Mouse (Mus musculus): ENCODE measurements at regions not wholly inside any gene's neighbourhood (a gene's known extent, or its start where the extent isn't known, plus 50 kb on each side); places are given as distances from the start of the nearest gene placed in this dataset.

DNA sequence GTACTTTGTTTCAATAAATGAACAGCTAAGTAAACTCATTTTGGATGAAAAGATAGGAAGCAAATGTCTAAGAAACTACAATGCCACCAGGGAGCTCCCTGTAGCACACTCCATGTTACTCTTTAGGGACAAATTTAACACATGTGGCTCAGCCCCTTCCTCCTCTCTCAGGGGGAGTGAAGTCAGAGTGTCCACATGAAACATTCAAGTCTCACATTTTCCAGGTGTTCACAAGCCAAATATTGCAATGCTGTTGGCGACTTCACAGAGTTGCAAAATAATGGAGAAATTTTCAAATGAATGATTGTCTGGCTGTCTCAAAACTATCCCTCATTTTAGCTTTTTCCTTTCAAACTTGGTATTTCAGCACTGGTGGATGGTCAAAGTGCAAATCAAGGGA, 564.1 kb upstream of the Zeb2 start:
- H3K4me2 ChIP-seq (replicated peaks; ENCODE audit: low read depth): no peak overlapping the region
- no peak for TF ChIP-seq CTCF (IDR thresholded peaks at IDR 0.05; ENCODE audit: low read depth)
- H3K4me3 ChIP-seq (ENCODE audit: low read depth, low read length): no peak overlapping the region
- H3K27ac ChIP-seq (ENCODE audit: low read depth, low read length): no peak overlapping the region
- no peaks in the 10 kb centered on the region for H3K27me3 ChIP-seq (replicated peaks; ENCODE audit: control insufficient read depth, insufficient read depth, low read length)
- no peaks in the 10 kb centered on the region for H3K4me1 ChIP-seq (replicated peaks; ENCODE audit: control insufficient read depth, insufficient read depth, low read length)
- no peaks in the 10 kb centered on the region for H3K9me3 ChIP-seq (ENCODE audit: control insufficient read depth)
- no peak for ATAC-seq
- no peak overlapping the region for H3K9ac ChIP-seq (ENCODE audit: low read depth, low read length)
- H3K36me3 ChIP-seq (ENCODE audit: control insufficient read depth, insufficient read depth): no peaks in the 10 kb centered on the region
- WGBS: 87% methylated on average over 1 of the region's 1 CpGs

DNA sequence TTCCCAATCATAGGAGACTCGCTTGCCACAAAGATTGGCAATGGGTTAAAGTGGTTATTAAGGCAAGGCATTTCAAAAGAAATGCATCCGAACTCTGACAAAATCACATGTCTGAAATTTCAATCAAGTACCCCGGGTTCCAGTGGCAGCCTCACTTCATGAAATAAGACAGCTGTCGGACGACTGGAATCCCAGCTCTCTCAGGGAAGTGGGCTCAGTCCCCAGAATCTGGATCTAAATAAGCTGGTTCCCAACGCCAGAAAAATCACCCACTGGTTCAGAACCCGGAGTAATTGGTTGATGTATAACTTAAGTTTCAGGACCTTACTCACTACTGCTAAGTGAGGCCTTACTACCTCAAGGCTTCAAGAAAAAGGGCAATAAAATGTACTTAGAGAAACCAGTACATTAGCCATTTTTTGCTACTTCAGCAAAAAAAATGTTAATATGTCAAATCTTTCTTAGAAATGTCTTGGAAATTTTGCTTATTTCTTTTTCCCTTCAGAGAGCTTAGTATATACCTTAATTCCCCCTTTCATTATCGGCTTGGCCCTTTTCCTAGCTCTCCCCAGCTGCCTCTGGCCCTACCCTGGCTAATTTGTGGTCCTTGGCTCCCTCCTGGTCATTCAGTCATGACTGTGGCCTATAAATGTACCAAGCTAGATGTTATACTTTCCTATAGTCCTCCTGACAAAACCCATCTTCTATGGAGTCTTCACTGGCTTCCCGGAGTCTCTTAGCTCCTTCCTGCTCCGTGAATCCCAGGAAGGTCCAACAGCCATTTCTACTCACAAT, 562.1 kb upstream of the Zeb2 start:
- 78% methylated on average over 10 of the region's 10 CpGs for WGBS
- Histone ChIP-seq H3K4me2 (replicated peaks; ENCODE audit: low read depth) (no peak overlapping the region), H3K9ac (ENCODE audit: low read depth, low read length) (no peak overlapping the region)

GRCm38 (mm10) chr2:45678685-45679084, 561.5 kb upstream of the Zeb2 start:
- H3K4me1 ChIP-seq (replicated peaks; ENCODE audit: control insufficient read depth, insufficient read depth, low read length): no peaks in the 10 kb centered on the region
- WGBS: 79% methylated on average over 9 of the region's 9 CpGs
- H3K4me3 ChIP-seq (ENCODE audit: low read depth, low read length): no peak overlapping the region
- H3K9me3 ChIP-seq (ENCODE audit: control insufficient read depth): no peaks in the 10 kb centered on the region
- H3K27ac ChIP-seq (ENCODE audit: low read depth, low read length): no peak overlapping the region
- H3K9ac ChIP-seq (ENCODE audit: low read depth, low read length): no peak overlapping the region
- ATAC-seq: no peak
- H3K27me3 ChIP-seq (replicated peaks; ENCODE audit: control insufficient read depth, insufficient read depth, low read length): no peaks in the 10 kb centered on the region
- no peaks in the 10 kb centered on the region for H3K36me3 ChIP-seq (ENCODE audit: control insufficient read depth, insufficient read depth)
- no peak for TF ChIP-seq CTCF (IDR thresholded peaks at IDR 0.05; ENCODE audit: low read depth)
- H3K4me2 ChIP-seq (replicated peaks; ENCODE audit: low read depth): no peak overlapping the region

More for the DNA sequence above, 562.1 kb upstream of the Zeb2 start:
- TF ChIP-seq CTCF (IDR thresholded peaks at IDR 0.05; ENCODE audit: low read depth): no peak
- Histone ChIP-seq H3K4me1 (replicated peaks; ENCODE audit: control insufficient read depth, insufficient read depth, low read length) (no peaks in the 10 kb centered on the region), H3K4me3 (ENCODE audit: low read depth, low read length) (no peak overlapping the region), H3K36me3 (ENCODE audit: control insufficient read depth, insufficient read depth) (no peaks in the 10 kb centered on the region), H3K27ac (ENCODE audit: low read depth, low read length) (no peak overlapping the region), H3K27me3 (replicated peaks; ENCODE audit: control insufficient read depth, insufficient read depth, low read length) (no peaks in the 10 kb centered on the region), H3K9me3 (ENCODE audit: control insufficient read depth) (no peaks in the 10 kb centered on the region)
- no peak for ATAC-seq

- Histone ChIP-seq H3K4me3 (ENCODE audit: low read depth, low read length) (no peak overlapping the region), H3K27me3 (replicated peaks; ENCODE audit: control insufficient read depth, insufficient read depth, low read length) (no peaks in the 10 kb centered on the region), H3K4me2 (replicated peaks; ENCODE audit: low read depth) (no peak overlapping the region), H3K36me3 (ENCODE audit: control insufficient read depth, insufficient read depth) (no peaks in the 10 kb centered on the region), H3K9ac (ENCODE audit: low read depth, low read length) (no peak overlapping the region), H3K4me1 (replicated peaks; ENCODE audit: control insufficient read depth, insufficient read depth, low read length) (no peaks in the 10 kb centered on the region), H3K9me3 (ENCODE audit: control insufficient read depth) (no peaks in the 10 kb centered on the region), H3K27ac (ENCODE audit: low read depth, low read length) (no peak overlapping the region)
- 84% methylated on average over 2 of the region's 2 CpGs for WGBS
- ATAC-seq: no peak
- TF ChIP-seq CTCF (IDR thresholded peaks at IDR 0.05; ENCODE audit: low read depth): no peak
Measured at GRCm38 (mm10) chr2:45675776-45676175, 558.6 kb upstream of the Zeb2 start.

DNA sequence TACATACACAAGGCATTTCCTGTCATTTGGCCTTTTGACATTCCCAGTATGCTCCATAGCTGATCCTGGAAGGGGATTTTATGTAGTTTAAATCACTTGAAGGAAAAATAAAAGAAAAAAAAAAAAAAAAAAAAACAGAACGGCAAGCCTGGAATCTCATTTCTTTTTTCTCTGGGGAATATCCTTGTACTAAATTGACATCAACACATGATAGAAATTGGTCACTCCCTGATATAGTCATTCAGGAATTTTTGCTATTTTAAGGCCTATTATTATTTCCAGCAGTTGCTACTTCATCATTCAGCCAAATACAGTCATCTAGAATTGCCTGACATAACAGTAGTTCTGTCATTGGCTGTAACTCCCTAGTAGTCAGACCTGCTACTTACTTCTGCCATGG, 538.8 kb upstream of the Zeb2 start:
- Histone ChIP-seq H3K4me3 (ENCODE audit: low read depth, low read length) (no peak overlapping the region), H3K4me1 (replicated peaks; ENCODE audit: control insufficient read depth, insufficient read depth, low read length) (no peaks in the 10 kb centered on the region), H3K36me3 (ENCODE audit: control insufficient read depth, insufficient read depth) (no peaks in the 10 kb centered on the region), H3K27ac (ENCODE audit: low read depth, low read length) (no peak overlapping the region), H3K27me3 (replicated peaks; ENCODE audit: control insufficient read depth, insufficient read depth, low read length) (no peaks in the 10 kb centered on the region), H3K4me2 (replicated peaks; ENCODE audit: low read depth) (no peak overlapping the region), H3K9ac (ENCODE audit: low read depth, low read length) (no peak overlapping the region), H3K9me3 (ENCODE audit: control insufficient read depth) (no peaks in the 10 kb centered on the region)
- 59% methylated on average over 1 of the region's 1 CpGs for WGBS
- no peak for TF ChIP-seq CTCF (IDR thresholded peaks at IDR 0.05; ENCODE audit: low read depth)
- ATAC-seq: no peak

DNA sequence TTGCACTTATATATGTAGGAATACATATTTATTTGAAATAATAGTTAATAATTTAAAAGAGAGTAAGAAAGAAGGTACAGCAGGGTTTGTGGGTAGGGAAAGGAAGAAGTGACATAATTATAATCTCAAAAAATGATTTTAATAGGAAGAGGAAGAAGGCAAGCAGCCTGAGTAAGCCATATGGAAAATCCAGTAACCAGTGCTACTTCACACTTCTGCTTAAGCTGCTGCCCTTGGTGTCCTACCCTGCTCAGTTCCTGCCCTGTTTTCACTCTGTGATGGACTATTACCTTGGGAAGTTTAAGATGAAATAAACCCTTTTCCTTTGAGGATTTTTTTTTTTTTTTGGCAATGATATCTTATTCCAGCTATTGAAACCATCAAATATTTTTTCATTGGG, 537.5 kb upstream of the Zeb2 start:
- H3K4me1 ChIP-seq (replicated peaks; ENCODE audit: control insufficient read depth, insufficient read depth, low read length): no peaks in the 10 kb centered on the region
- no peaks in the 10 kb centered on the region for H3K36me3 ChIP-seq (ENCODE audit: control insufficient read depth, insufficient read depth)
- no peak overlapping the region for H3K4me2 ChIP-seq (replicated peaks; ENCODE audit: low read depth)
- no peaks in the 10 kb centered on the region for H3K9me3 ChIP-seq (ENCODE audit: control insufficient read depth)
- H3K27ac ChIP-seq (ENCODE audit: low read depth, low read length): no peak overlapping the region
- no peaks in the 10 kb centered on the region for H3K27me3 ChIP-seq (replicated peaks; ENCODE audit: control insufficient read depth, insufficient read depth, low read length)
- ATAC-seq: no peak
- no peak overlapping the region for H3K4me3 ChIP-seq (ENCODE audit: low read depth, low read length)
- no peak overlapping the region for H3K9ac ChIP-seq (ENCODE audit: low read depth, low read length)
- no peak for TF ChIP-seq CTCF (IDR thresholded peaks at IDR 0.05; ENCODE audit: low read depth)
